ENCODE assay signal across 14 mouse cellular contexts in genomic region chr2:119767246-119767645, GRCm38 (mm10). TPM values are rescaled to one million over a fixed set of nuclear protein-coding genes. Genes with fewer than 3 reads are reported as not detected.
DNase-seq lines count a peak whose midpoint lies in the region; ATAC-seq and TF ChIP-seq lines count a peak whose summit lies in the region.
"Had no signal": no experiment of that assay in that cellular context is flagged by ENCODE, and none has a peak within 500 bp of the region (broad histone marks: within the 10 kb centered on the region; RNA-seq: fewer than 3 reads in every experiment).

No protein-coding gene starts in this region.

- ATAC-seq in megakaryocyte-erythroid progenitor cell, adult 5-6 weeks (replicated peaks; ENCODE audit: low FRiP score, low TSS enrichment, poor library complexity, severe bottlenecking) = 0 out of 2 replicates have a peak, but pooled peaks have one; percentile 50
- no peak for ATAC-seq in forebrain, postnatal 0 days

- H3K27me3 ChIP-seq in cerebellum, adult 2 months (ENCODE audit: control insufficient read depth, insufficient read depth, low read length) = no peaks in the 10 kb centered on the region
- no peaks in the 10 kb centered on the region for H3K27me3 ChIP-seq in liver, adult 2 months (ENCODE audit: control insufficient read depth, insufficient read depth, low read length)
- H3K27me3 ChIP-seq in ES-Bruce4 (ENCODE audit: control insufficient read depth, insufficient read depth, low read length, poor library complexity, severe bottlenecking) = no peaks in the 10 kb centered on the region
- no peaks in the 10 kb centered on the region for H3K27me3 ChIP-seq in forebrain, postnatal 0 days (ENCODE audit: insufficient read depth, low read length)
- H3K27me3 ChIP-seq: megakaryocyte, embryonic 14.5 days; neural tube, embryonic 12.5 days had no signal

- peaks cover 8% of the 10 kb centered on the region; the same call in 1 of the 2 replicates for H3K4me1 ChIP-seq in cerebellum, adult 2 months (ENCODE audit: control insufficient read depth, insufficient read depth, low read length)
- H3K4me1 ChIP-seq in liver, adult 2 months (ENCODE audit: control insufficient read depth, insufficient read depth, low read length) = no peaks in the 10 kb centered on the region
- no peaks in the 10 kb centered on the region for H3K4me1 ChIP-seq in ES-Bruce4 (ENCODE audit: control insufficient read depth, insufficient read depth, low read length)
- no peaks in the 10 kb centered on the region for H3K4me1 ChIP-seq in forebrain, postnatal 0 days (ENCODE audit: insufficient read depth)
- H3K4me1 ChIP-seq: megakaryocyte, embryonic 14.5 days; neural tube, embryonic 12.5 days had no signal

- H3K4me2 ChIP-seq in forebrain, postnatal 0 days (ENCODE audit: low read depth) = no peak overlapping the region
- H3K4me2 ChIP-seq: neural tube, embryonic 12.5 days had no signal

- WGBS in cerebellum, adult 2 months = 93% methylated on average over 6 of the region's 6 CpGs
- 93% methylated on average over 6 of the region's 6 CpGs for WGBS in liver, adult 2 months
- WGBS in forebrain, postnatal 0 days = 92% methylated on average over 6 of the region's 6 CpGs

- no peak for DNase-seq in cerebellum, adult 2 months
- no peak for DNase-seq in cerebellum, adult 11-12 months
- DNase-seq in liver, adult 2 months (ENCODE audit: extremely low read depth, low read depth, low spot score) = no peak
- DNase-seq in liver = no peak
- no peak for DNase-seq in forebrain, postnatal 0 days
- no peak for DNase-seq in layer of hippocampus, adult 18-20 months (ENCODE audit: low spot score in 2 of 2)
- DNase-seq: cerebellum, postnatal 36 days; gastrocnemius, postnatal 25 days; heart, postnatal 4 days; right cerebral cortex, postnatal 14 days had no signal

- H3K79me2 ChIP-seq in liver, adult 2 months (ENCODE audit: control insufficient read depth, insufficient read depth, low read length) = no peaks in the 10 kb centered on the region

- TF ChIP-seq EP300 in ES-Bruce4 (IDR thresholded peaks at IDR 0.05; ENCODE audit: insufficient read depth, low read depth, low read length) = no peak

- no peak overlapping the region for H3K27ac ChIP-seq in cerebellum, adult 2 months (ENCODE audit: insufficient read depth, low read length)
- no peak overlapping the region for H3K27ac ChIP-seq in liver, adult 2 months (replicated peaks; ENCODE audit: insufficient read depth, low read depth, low read length)
- no peak overlapping the region for H3K27ac ChIP-seq in ES-Bruce4 (ENCODE audit: insufficient read depth, low read length)
- no peak overlapping the region for H3K27ac ChIP-seq in forebrain, postnatal 0 days (ENCODE audit: low read depth, low read length)
- H3K27ac ChIP-seq: neural tube, embryonic 12.5 days had no signal

- H3K36me3 ChIP-seq in liver, adult 2 months (ENCODE audit: control insufficient read depth, insufficient read depth, low read length) = peaks cover 3% of the 10 kb centered on the region; the same call in 1 of the 2 replicates
- peaks cover 42% of the 10 kb centered on the region for H3K36me3 ChIP-seq in ES-Bruce4 (ENCODE audit: control insufficient read depth, insufficient read depth, low read length, poor library complexity, severe bottlenecking)
- peaks cover 62% of the 10 kb centered on the region for H3K36me3 ChIP-seq in forebrain, postnatal 0 days (ENCODE audit: insufficient read depth)

- no peak for TF ChIP-seq POLR2A in cerebellum, adult 2 months (IDR thresholded peaks at IDR 0.05; ENCODE audit: borderline replicate concordance, insufficient read depth, low read length)
- no peak for TF ChIP-seq POLR2A in liver, adult 2 months (IDR thresholded peaks at IDR 0.05; ENCODE audit: extremely low read depth, insufficient read depth, low read length)
- no peak for TF ChIP-seq POLR2A in ES-Bruce4 (IDR thresholded peaks at IDR 0.05; ENCODE audit: insufficient read depth, low read length)

- H3K9ac ChIP-seq in liver, adult 2 months (ENCODE audit: low read depth, low read length) = no peak overlapping the region
- no peak overlapping the region for H3K9ac ChIP-seq in ES-Bruce4 (ENCODE audit: low read depth, poor library complexity, severe bottlenecking)
- no peak overlapping the region for H3K9ac ChIP-seq in forebrain, postnatal 0 days
- H3K9ac ChIP-seq: neural tube, embryonic 12.5 days had no signal

- no peaks in the 10 kb centered on the region for H3K9me3 ChIP-seq in ES-Bruce4 (replicated peaks; ENCODE audit: control insufficient read depth, insufficient read depth, low read length, poor library complexity, severe bottlenecking)
- H3K9me3 ChIP-seq in forebrain, postnatal 0 days (ENCODE audit: low read length) = no peaks in the 10 kb centered on the region
- H3K9me3 ChIP-seq: megakaryocyte, embryonic 14.5 days; neural tube, embryonic 12.5 days had no signal

- TF ChIP-seq CTCF in cerebellum, adult 2 months (IDR thresholded peaks at IDR 0.05; ENCODE audit: borderline replicate concordance, insufficient read depth, low read depth, low read length) = 0 out of 2 replicates have a peak, but pooled peaks have one; percentile 8
- TF ChIP-seq CTCF in liver, adult 2 months (IDR thresholded peaks at IDR 0.05; ENCODE audit: low read depth, low read length) = peak; percentile 17; the same call in 1 of the 2 replicates
- TF ChIP-seq CTCF in ES-Bruce4 (IDR thresholded peaks at IDR 0.05; ENCODE audit: low read depth, low read length) = peak; percentile 25
- TF ChIP-seq CTCF in forebrain, postnatal 0 days (IDR thresholded peaks at IDR 0.05; ENCODE audit: low read depth) = no peak

- no peak overlapping the region for H3K4me3 ChIP-seq in cerebellum, adult 2 months (replicated peaks; ENCODE audit: insufficient read depth, low read depth, low read length)
- no peak overlapping the region for H3K4me3 ChIP-seq in liver, adult 2 months (ENCODE audit: insufficient read depth, low read depth, low read length)
- H3K4me3 ChIP-seq in ES-Bruce4 (ENCODE audit: low read depth, low read length) = no peak overlapping the region
- H3K4me3 ChIP-seq in forebrain, postnatal 0 days (ENCODE audit: low read depth, low read length) = no peak overlapping the region
- H3K4me3 ChIP-seq: megakaryocyte, embryonic 14.5 days; neural tube, embryonic 12.5 days had no signal

RNA-seq across cellular contexts. Expression of gene Ltk, which starts 7.0 kb away (rescaled TPM):
- 16.5 and 19.1 TPM in 2 replicates for polyA plus RNA-seq in cerebellum, adult 2 months (2012; rRNA removed)
- 0.07 TPM in 1 of 2 replicates, not detected in the other for total RNA-seq in liver, adult 2 months (2014; rRNA removed)
- 0.10 and 0.66 TPM in 2 replicates for polyA plus RNA-seq in liver, adult 2 months (2012; rRNA removed)
- 1.1 and 1.6 TPM in 2 replicates for polyA plus RNA-seq in ES-Bruce4 (2011; ENCODE audit: insufficient read depth, insufficient read length, low read depth, missing spikeins)
- not detected in 2 replicates for total RNA-seq in megakaryocyte-erythroid progenitor cell, adult 5-6 weeks (2014; fragmentation: Nextera tagmentation)
- not detected in 2 replicates for total RNA-seq in megakaryocyte-erythroid progenitor cell, adult 5-6 weeks (2017)
- total RNA-seq in forebrain, postnatal 0 days (2014; rRNA removed) = 1.3 and 1.7 TPM in 2 replicates
- 0.48 and 0.56 TPM in 2 replicates for polyA plus RNA-seq in forebrain, postnatal 0 days (2015; fragmentation: Nextera tagmentation; extraction: Ambion mirVana)
- 10 to 100 TPM; 12.5 to 15.8 TPM for total RNA-seq in layer of hippocampus, adult 18-20 months (2021)
- total RNA-seq: gastrocnemius, postnatal 25 days had no signal

RNA-seq across cellular contexts. Expression of gene Rpap1, which starts 20.1 kb away (rescaled TPM):
- polyA plus RNA-seq in cerebellum, adult 2 months (2012; rRNA removed) = 15.9 and 17.5 TPM in 2 replicates
- 2.4 and 3.3 TPM in 2 replicates for total RNA-seq in liver, adult 2 months (2014; rRNA removed)
- 6.2 and 10.5 TPM in 2 replicates for polyA plus RNA-seq in liver, adult 2 months (2012; rRNA removed)
- polyA plus RNA-seq in ES-Bruce4 (2011; ENCODE audit: insufficient read depth, insufficient read length, low read depth, missing spikeins) = 42.6 and 43.3 TPM in 2 replicates
- 22.5 and 24.4 TPM in 2 replicates for total RNA-seq in megakaryocyte-erythroid progenitor cell, adult 5-6 weeks (2014; fragmentation: Nextera tagmentation)
- total RNA-seq in megakaryocyte-erythroid progenitor cell, adult 5-6 weeks (2017) = 5.0 and 9.1 TPM in 2 replicates
- total RNA-seq in forebrain, postnatal 0 days (2014; rRNA removed) = 18.9 and 20.4 TPM in 2 replicates
- 8.0 and 9.9 TPM in 2 replicates for polyA plus RNA-seq in forebrain, postnatal 0 days (2015; fragmentation: Nextera tagmentation; extraction: Ambion mirVana)
- 10 to 100 TPM; 17.7 to 19.2 TPM for total RNA-seq in layer of hippocampus, adult 18-20 months (2021)

RNA-seq across cellular contexts. Expression of gene Itpka, which starts 25.1 kb away (rescaled TPM):
- 65.2 and 78.5 TPM in 2 replicates for polyA plus RNA-seq in cerebellum, adult 2 months (2012; rRNA removed)
- total RNA-seq in liver, adult 2 months (2014; rRNA removed) = 0.65 and 1.8 TPM in 2 replicates
- polyA plus RNA-seq in liver, adult 2 months (2012; rRNA removed) = 1.7 and 3.6 TPM in 2 replicates
- polyA plus RNA-seq in ES-Bruce4 (2011; ENCODE audit: insufficient read depth, insufficient read length, low read depth, missing spikeins) = 1.6 and 1.7 TPM in 2 replicates
- total RNA-seq in megakaryocyte-erythroid progenitor cell, adult 5-6 weeks (2014; fragmentation: Nextera tagmentation) = not detected in 2 replicates
- total RNA-seq in megakaryocyte-erythroid progenitor cell, adult 5-6 weeks (2017) = not detected in 2 replicates
- total RNA-seq in forebrain, postnatal 0 days (2014; rRNA removed) = 7.4 and 11.9 TPM in 2 replicates
- 7.4 and 8.7 TPM in 2 replicates for polyA plus RNA-seq in forebrain, postnatal 0 days (2015; fragmentation: Nextera tagmentation; extraction: Ambion mirVana)
- 100 to 1,000 TPM; 284 to 311 TPM for total RNA-seq in layer of hippocampus, adult 18-20 months (2021)
- total RNA-seq: gastrocnemius, postnatal 25 days had no signal

RNA-seq across cellular contexts. Expression of gene Tyro3, which starts 30.3 kb away (rescaled TPM):
- polyA plus RNA-seq in cerebellum, adult 2 months (2012; rRNA removed) = 150 and 154 TPM in 2 replicates
- total RNA-seq in liver, adult 2 months (2014; rRNA removed) = 0.18 and 0.34 TPM in 2 replicates
- 0.14 and 0.39 TPM in 2 replicates for polyA plus RNA-seq in liver, adult 2 months (2012; rRNA removed)
- polyA plus RNA-seq in ES-Bruce4 (2011; ENCODE audit: insufficient read depth, insufficient read length, low read depth, missing spikeins) = 38.4 and 45.2 TPM in 2 replicates
- 0.45 TPM in 1 of 2 replicates, not detected in the other for total RNA-seq in megakaryocyte-erythroid progenitor cell, adult 5-6 weeks (2014; fragmentation: Nextera tagmentation)
- total RNA-seq in megakaryocyte-erythroid progenitor cell, adult 5-6 weeks (2017) = not detected in 2 replicates
- total RNA-seq in forebrain, postnatal 0 days (2014; rRNA removed) = 46.6 and 47.5 TPM in 2 replicates
- 17.3 and 18.5 TPM in 2 replicates for polyA plus RNA-seq in forebrain, postnatal 0 days (2015; fragmentation: Nextera tagmentation; extraction: Ambion mirVana)
- total RNA-seq in layer of hippocampus, adult 18-20 months (2021) = 10 to 100 TPM; 87.5 to 93.6 TPM

Comparison
In these comparisons a context has a peak if more than half of its experiments do, and no peak if none do; other contexts are left out.
1. RNA of gene Itpka, which starts 25.1 kb away (total RNA-seq): 284 to 311 TPM in layer of hippocampus, adult 18-20 months; 7.4 to 11.9 TPM in forebrain, postnatal 0 days, 0.65 to 1.8 TPM in liver, adult 2 months and not detected in megakaryocyte-erythroid progenitor cell, adult 5-6 weeks; every median in the first group is over 10 times any median in the second.